Mouse (Mus musculus): ENCODE data around the gene Tmem108. TPM values are rescaled to one million over a fixed set of nuclear protein-coding genes. Genes with fewer than 3 reads are reported as not detected.

Gene Tmem108
- total RNA-seq, 2 experiments from 2014 or later: 0.54 TPM; not detected in 1

DNA sequence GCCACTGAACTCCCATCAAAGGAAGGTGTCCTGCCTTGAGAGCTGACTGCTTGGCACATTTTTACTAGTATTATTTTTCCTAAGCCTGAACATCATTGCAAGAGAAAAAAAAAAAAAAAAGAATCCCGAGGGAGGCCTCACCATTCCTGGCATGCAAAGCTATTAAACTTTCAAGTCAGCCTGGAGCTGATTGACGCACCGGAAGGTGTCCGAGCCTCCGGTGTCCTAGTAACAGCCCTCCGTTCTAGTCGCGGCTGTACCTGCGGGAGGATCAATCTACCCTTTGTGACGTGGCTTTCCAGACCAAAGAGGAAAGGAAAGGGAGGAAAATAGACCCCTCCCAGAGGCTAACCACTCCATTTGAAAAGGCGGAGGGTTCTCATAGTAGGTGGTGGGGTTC lies 289.9 kb downstream of the Tmem108 start:
- ATAC-seq (ENCODE audit: poor library complexity, severe bottlenecking): no peak

DNA sequence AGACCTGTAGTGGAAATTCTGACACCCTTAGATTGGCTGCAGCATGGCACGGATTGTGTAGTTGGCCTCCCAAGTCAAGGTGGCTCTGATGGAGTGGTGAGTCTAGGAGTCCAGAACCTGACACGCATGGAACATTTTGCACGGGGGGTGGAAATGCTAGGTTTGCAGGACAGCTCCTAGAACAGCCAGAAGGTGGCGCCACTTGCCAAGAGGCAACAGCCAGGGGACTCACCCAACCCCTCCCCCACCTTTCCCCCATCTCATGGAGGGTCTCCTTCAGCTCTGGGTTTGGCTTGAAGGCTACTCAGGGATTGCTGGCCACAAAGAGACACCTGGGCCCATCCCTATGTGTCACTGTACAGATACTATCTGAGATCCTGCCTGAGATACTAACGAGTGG lies 292.1 kb downstream of the Tmem108 start:
- ATAC-seq (ENCODE audit: poor library complexity, severe bottlenecking): no peak

DNA sequence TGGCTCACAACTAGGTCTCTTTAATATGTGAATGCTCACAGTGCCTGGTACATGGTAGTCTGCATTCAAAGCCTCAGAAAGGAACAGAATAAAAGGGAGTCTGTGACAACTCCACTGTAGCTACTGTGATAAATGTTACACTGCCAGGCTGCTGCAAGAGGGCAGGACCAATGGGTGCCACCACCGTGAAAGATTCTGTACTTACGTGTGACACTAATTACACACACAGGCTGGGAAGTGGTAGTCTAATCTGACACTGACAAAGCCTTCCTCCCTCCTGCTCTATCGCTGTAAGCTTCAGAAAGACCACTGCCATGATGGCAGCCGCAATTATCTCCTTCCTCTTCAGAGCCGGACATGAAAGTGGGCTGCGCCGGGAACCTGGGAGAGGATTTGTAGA lies 292.7 kb downstream of the Tmem108 start:
- ATAC-seq (ENCODE audit: poor library complexity, severe bottlenecking): no peak

DNA sequence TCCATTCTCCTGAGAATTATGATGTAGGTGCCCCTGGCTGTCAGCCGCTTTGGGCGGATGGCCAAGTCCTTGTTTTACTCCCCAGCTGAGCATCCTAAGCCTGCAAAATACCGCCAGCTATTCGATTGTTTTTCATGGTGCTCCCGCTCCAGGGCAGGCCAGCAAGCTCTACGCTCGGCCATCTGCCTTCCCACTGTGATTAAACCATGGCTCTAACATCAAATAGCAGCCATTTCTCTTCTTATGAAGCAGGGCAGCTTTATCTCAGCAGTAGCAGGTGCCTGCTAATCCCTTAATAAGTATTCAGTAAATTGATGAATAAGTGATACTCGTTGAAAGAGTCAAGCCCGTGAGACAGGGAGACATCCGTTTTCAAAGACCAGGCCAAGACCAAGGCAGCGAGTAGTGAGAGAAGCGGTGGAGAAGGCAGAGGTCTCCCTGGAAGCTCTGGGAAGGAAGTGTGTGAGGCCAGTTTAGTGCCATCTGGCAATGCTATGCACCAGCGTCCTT lies 295.9 kb downstream of the Tmem108 start:
- no peak for ATAC-seq (ENCODE audit: poor library complexity, severe bottlenecking)

DNA sequence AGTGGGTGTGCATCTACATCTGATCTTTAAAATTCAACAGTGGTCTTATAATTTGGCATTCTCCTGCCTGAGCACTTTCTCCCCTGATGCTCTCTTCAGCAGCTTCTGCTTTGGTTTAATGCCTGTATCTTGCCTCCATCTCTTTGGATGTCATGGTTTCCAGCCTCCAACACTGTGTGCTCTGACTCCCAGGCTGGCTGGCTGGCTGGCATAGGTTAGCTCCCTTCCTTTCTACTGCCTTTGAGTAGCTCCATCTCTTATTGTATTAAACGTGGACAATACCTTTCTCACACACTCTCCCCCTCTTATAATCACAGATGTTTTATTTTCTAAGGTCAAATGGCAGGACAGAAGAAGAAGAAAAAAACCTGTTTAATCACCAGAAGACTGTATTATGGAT lies 296.3 kb downstream of the Tmem108 start:
- ATAC-seq (ENCODE audit: poor library complexity, severe bottlenecking): no peak

DNA sequence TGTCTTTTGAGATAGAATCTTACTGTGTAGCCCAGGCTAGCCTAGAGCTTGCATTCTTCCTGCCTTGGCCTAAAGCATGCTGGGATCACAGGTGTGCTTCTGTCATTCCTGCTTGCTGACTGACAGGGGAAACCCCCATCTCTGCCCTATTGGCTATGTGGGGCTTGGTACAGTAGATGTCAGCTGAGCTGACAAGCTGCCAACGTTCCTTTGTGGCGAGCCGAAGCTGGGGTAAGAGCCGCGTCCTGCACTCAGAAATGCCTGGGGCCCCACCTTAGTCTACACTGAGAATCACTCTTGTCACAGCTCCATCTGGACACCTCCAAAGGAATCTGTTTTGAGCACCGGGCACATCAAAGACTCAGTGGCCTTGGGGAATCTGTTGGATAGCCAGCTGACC lies 297.8 kb downstream of the Tmem108 start:
- no peak for ATAC-seq (ENCODE audit: poor library complexity, severe bottlenecking)

DNA sequence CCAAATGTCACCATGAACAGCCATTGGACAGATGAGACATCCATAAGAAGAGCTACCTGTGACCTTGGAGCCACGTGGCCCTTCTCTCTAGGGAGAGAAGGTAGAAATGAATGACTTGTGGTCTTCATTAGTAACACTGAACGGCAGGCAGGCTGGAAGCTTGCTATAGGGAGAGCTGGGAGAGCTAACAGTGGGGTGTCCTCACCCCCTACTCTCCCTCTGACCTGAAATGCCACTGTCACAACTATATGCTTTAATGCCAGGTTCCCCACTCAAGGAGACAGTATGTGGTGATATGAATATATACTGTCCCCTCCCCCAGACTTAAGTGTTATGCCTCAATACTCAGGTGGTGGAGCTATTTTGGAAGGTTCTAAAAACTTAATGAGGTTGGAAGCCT lies 301.8 kb downstream of the Tmem108 start:
- ATAC-seq (ENCODE audit: poor library complexity, severe bottlenecking): no peak

DNA sequence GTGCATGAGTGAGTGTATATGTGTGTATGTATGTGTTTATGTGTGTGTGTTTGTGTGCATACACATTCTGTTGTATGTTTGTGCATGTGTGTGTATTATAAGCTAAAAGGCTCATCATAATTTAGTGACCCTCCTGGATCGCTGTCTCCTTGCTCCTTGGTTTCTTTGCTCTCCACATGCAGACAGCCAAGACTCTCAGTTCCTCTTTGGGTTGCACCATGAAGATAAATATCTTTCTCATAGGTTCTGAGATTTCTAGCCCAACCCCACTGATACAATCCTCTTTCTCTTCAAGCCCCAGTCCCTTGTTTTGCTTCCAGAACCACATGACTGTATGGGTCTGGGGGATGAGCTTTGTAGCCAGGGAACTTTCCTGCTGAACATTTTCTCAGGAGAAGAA lies 302.3 kb downstream of the Tmem108 start:
- ATAC-seq (ENCODE audit: poor library complexity, severe bottlenecking): peak; percentile 52; the same call in 1 of the 2 replicates

DNA sequence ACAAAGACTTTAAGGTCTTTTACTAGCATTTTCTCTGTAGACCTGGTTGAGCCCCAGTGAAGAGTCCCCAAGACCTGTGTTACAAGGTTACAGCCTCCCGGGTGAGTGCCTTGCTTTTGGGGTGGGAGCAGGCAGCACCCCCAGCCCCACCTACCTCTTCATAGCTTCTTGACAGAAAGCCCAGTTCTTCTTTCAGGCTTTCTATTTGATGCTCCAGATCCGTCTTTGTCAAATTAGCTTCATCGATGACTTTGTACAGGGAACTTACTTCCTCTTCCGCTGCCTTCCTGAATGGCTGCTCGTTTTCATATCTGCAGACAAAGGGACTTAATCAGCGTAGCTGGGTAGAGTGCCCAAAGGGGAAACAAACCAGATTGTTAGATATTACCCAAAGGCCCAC lies 312.0 kb downstream of the Tmem108 start:
- ATAC-seq (ENCODE audit: poor library complexity, severe bottlenecking): peak; percentile 50; the same call in 1 of the 2 replicates

DNA sequence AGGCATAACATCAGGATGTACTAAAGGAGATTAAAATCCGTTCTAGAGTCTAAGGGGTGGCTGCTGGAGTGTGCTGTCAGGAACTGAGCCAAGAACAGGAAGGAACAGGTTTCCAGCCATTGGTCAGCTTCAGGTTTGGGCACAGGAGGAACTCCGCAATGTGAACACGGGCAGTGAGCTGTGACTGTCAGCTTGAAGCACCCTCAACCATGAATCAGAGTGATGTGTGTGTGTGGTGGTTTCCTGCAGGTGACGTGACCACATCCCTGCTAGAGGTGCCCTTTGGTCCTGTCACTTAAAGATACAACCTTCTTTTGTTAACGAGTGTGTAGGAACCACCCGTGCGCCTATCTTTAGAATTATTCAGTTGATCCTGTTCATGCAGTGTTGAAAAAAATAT lies 312.5 kb downstream of the Tmem108 start:
- peak; percentile 95 for ATAC-seq (ENCODE audit: poor library complexity, severe bottlenecking)

DNA sequence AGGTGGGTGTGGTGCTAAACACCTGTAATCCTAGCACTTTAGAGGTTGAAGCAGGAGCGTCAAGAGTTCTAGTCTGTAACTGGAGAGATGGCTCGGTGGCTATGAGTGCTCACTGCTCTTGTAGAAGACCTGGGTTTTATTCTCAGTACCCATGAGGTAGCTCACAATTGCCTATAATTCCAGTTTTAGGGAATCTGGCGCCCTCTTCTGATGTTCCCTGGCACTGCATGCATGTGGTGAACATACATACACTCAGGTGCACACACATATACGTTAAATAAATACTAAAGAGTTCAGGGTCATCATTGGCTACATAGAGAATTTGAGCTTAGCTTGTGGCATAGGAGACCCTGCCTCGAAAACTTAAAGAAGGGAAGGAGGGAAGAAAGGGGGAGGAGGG lies 317.0 kb downstream of the Tmem108 start:
- ATAC-seq (ENCODE audit: poor library complexity, severe bottlenecking): no peak

DNA sequence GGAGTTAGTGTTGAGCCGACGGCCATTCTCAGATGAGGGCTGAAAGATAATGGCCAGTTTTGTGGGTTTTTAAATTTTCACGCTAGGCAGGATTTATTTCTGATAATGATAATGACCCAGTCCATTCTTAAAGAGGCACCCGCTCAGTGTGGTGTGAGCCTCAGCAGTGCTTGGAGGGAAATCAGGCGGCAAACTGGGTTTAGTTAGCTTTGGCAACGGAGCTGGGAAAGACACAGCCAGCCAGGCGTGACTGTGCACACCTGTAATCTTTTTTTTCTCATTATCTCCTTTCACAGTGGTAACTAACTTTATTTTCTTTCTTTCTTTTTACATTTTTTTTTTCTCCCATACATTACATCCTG lies 317.8 kb downstream of the Tmem108 start:
- no peak for ATAC-seq (ENCODE audit: poor library complexity, severe bottlenecking)

DNA sequence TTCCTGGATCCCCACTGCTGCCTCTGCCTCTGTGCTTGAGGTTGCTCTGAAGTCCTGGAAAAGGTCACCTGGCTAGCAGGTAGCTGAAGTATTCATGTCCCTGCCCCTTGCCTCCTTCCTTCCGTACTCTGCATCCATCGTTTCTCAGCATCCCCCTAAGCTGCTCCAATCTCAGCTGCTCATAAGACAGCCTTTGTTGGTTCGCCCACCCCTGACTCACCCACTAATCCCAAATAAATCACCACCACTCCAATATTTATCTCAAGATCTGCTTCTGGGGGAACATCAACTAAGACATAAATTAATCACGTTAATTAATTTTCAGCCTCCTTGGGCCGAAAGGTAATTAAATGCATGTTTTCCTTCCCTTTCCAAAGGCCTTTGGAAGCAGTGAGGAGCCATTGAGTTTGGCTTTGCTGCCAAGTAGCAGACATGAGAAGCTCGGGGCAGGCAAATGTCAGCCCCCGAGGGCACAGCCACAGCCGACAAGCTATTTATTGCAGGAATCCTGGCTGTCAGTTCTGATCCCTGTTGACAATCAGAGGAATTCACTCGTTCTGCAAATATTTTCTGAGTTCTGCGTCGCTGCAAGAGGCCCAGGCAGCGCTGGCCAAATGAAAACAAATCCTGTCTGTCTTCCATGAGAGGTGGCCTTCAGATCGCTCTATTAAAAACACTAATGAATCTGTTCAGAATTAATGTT lies 318.4 kb downstream of the Tmem108 start:
- no peak for ATAC-seq (ENCODE audit: poor library complexity, severe bottlenecking)

DNA sequence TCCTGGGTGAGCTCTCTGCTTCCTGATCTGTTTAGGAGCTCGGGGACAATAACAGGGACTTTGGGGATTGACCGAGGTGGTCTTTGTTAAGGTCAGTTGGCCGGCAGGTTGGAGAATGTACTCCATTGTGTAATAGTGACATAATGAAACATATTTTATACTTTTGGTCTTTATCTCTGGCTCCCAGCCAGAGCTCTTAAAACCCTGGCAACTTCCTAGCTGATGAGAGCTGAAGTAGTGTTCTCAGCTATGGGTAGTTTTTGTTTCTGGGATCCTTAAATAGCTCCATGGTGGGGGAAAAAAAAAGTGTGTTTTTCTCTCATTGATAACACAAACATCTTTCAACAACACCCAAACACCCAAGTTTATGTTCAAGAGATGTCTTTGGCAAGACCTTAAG lies 321.0 kb downstream of the Tmem108 start:
- no peak for ATAC-seq (ENCODE audit: poor library complexity, severe bottlenecking)

DNA sequence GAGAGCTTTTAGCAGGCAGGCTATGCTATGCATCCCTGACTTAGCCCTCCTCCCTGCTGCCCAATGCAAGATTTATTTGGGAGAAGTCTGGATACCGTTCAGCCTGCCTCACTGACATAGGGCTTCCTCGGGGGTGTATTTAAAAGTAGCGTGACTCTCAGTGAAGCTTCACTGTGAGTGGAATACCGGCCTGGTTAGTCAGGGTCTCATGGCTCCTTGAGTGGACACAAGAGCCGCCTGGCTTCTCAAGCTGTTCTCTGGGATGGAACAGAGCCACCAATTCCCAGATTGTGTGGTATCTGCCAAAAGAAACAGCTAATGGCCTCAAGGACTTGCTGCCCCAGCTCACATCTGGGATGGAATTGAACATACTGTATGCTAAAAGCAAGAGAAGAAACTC lies 324.5 kb downstream of the Tmem108 start:
- ATAC-seq (ENCODE audit: poor library complexity, severe bottlenecking): no peak

DNA sequence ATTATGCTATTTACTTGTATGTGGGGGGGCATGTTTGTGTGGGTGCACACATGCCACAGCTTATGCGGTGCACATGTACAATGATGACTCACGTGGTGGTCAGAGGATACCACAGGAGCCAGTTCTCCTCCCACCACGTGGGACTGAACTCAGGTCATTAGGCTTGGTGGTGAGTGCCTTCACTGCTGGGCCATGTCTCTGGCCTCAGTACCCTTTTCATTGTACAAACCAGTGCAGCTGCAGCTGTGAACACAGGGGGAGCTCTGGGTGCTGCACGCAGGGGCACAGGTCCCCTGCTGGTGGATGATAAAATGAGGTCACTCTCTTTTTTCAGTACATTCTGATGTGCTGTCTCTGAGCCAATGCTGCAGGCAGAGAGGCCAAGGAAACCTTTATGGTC lies 327.5 kb downstream of the Tmem108 start:
- ATAC-seq (ENCODE audit: poor library complexity, severe bottlenecking): peak; percentile 79

Other genes starting within 250 kb of the Tmem108 start
- 1.2 and 3.5 TPM in 2 replicates for gene Nphp3, start 240.7 kb upstream of the Tmem108 start, total RNA-seq (2015)
- gene Nphp3, start 240.7 kb upstream of the Tmem108 start, total RNA-seq (2017): 1.7 and 2.4 TPM in 2 replicates

Measured in megakaryocyte, adult 5-6 weeks (primary cell).